Mouse (Mus musculus): ENCODE measurements around the gene Vasp.

- no peak for TF ChIP-seq CTCF (IDR thresholded peaks at IDR 0.05 in 2 of 3, conservative IDR thresholded peaks at IDR 0.05 in 1 of 3; ENCODE audit: control insufficient read depth in 1 of 3, insufficient read depth in 1 of 3, low read depth in 2 of 3, low read length in 3 of 3, poor library complexity in 1 of 3, severe bottlenecking in 1 of 3)
- peak; percentile 93 for TF ChIP-seq RCOR1 (IDR thresholded peaks at IDR 0.05; ENCODE audit: low read depth, low read length)
- no peak for TF ChIP-seq POLR2A (IDR thresholded peaks at IDR 0.05; ENCODE audit: control insufficient read depth in 1 of 2, insufficient read depth in 1 of 2, low read depth in 1 of 2, low read length in 2 of 2, poor library complexity in 1 of 2)
- no peak for TF ChIP-seq TBP (IDR thresholded peaks at IDR 0.05; ENCODE audit: low read depth, low read length)
- no peak for TF ChIP-seq HCFC1 (IDR thresholded peaks at IDR 0.05; ENCODE audit: low read depth, low read length)
- TF ChIP-seq ELF1 (IDR thresholded peaks at IDR 0.05; ENCODE audit: low read depth, low read length): no peak
These were observed 26.2 kb upstream of the Vasp start for GRCm38 (mm10) chr7:19297794-19298193.
